ENCODE assay signal across 24 mouse cellular contexts in the genomic region with DNA sequence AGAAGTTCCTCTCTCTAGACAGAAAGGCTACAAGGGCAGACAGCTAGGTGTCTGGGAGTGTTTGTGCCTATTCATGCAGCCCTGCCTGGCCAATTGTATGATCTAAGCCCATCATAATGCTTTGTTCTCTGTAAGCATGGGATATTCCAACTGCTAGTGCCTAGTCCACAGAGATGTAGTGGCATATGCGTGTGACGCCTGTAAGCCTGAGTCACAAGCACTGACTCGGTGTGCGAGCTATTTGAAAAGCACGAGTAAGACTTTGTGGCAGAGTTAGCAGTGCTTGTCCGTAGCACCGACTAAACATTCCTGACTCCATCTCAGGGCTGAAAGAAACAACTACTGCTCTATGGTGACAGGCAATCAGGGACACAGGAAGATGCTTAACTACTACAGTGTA.
DNase-seq lines count a peak whose midpoint lies in the region; ATAC-seq and TF ChIP-seq lines count a peak whose summit lies in the region.
"Had no signal": no experiment of that assay in that cellular context is flagged by ENCODE, and none has a peak within 500 bp of the region (broad histone marks: within the 10 kb centered on the region; RNA-seq: fewer than 3 reads in every experiment).

No protein-coding gene starts in this region.

- no peaks in the 10 kb centered on the region for H3K9me3 ChIP-seq in lung, postnatal 0 days (ENCODE audit: low read length)
- H3K9me3 ChIP-seq: embryonic facial prominence, embryonic 13.5 days; G1E; kidney, embryonic 15.5 days; limb, embryonic 15.5 days had no signal

- no peak overlapping the region for H3K4me3 ChIP-seq in lung, postnatal 0 days (ENCODE audit: low read depth, low read length)
- H3K4me3 ChIP-seq in olfactory bulb, adult 2 months (ENCODE audit: insufficient read depth, low read depth, low read length), result no peak overlapping the region
- H3K4me3 ChIP-seq: embryonic facial prominence, embryonic 13.5 days; kidney, embryonic 15.5 days; limb, embryonic 15.5 days had no signal

- H3K4me1 ChIP-seq in lung, postnatal 0 days (ENCODE audit: insufficient read depth, low read depth, low read length), result no peaks in the 10 kb centered on the region
- peaks cover 16% of the 10 kb centered on the region for H3K4me1 ChIP-seq in olfactory bulb, adult 2 months (ENCODE audit: control insufficient read depth, insufficient read depth, low read length)
- H3K4me1 ChIP-seq: limb, embryonic 15.5 days had no signal

- no peaks in the 10 kb centered on the region; the same call in 1 of the 2 replicates for H3K36me3 ChIP-seq in lung, postnatal 0 days (ENCODE audit: insufficient read depth, low read length)
- H3K36me3 ChIP-seq: embryonic facial prominence, embryonic 13.5 days; G1E; kidney, embryonic 15.5 days; limb, embryonic 15.5 days had no signal

- ATAC-seq in frontal cortex, adult (ENCODE audit: low TSS enrichment), result peak; percentile 13; the same call in 1 of the 2 replicates
- peak; percentile 38; the same call in 1 of the 2 replicates for ATAC-seq in lung, postnatal 0 days

- TF ChIP-seq EP300 in lung, postnatal 0 days (IDR thresholded peaks at IDR 0.05), result no peak

- H3K27ac ChIP-seq in lung, postnatal 0 days (ENCODE audit: low read length), result no peak overlapping the region
- peak overlapping the region; percentile 42 for H3K27ac ChIP-seq in olfactory bulb, adult 2 months (ENCODE audit: insufficient read depth, low read depth, low read length)
- H3K27ac ChIP-seq: embryonic facial prominence, embryonic 13.5 days; kidney, embryonic 15.5 days; limb, embryonic 15.5 days; liver, embryonic 14.5 days had no signal

- no peak overlapping the region for H3K9ac ChIP-seq in lung, postnatal 0 days (replicated peaks; ENCODE audit: low read depth)
- H3K9ac ChIP-seq: embryonic facial prominence, embryonic 13.5 days; kidney, embryonic 15.5 days; limb, embryonic 15.5 days; liver, embryonic 14.5 days; lung, embryonic 14.5 days had no signal

- DNase-seq in frontal cortex, postnatal 25 days (ENCODE audit: low spot score in 2 of 2), result no peak
- DNase-seq in lung, postnatal 0 days (ENCODE audit: low spot score), result no peak
- no peak for DNase-seq in lung, postnatal 14 days
- peak; percentile 79 for DNase-seq in Muller cell, postnatal 12 days (ENCODE audit: inconsistent ontology term)
- DNase-seq in thymus, postnatal 36 days, result no peak
- DNase-seq: adrenal gland, postnatal 10 days; cerebellum, adult 2 months; cerebellum, postnatal 36 days; embryo, embryonic 11 days; kidney, adult 11 months; kidney, postnatal 36 days; left cerebral cortex, postnatal 4 days; lung, embryonic 14.5 days; retina, postnatal 1 day; thymus, postnatal 4 days had no signal

- no peaks in the 10 kb centered on the region for H3K27me3 ChIP-seq in lung, postnatal 0 days (replicated peaks; ENCODE audit: insufficient read depth, low read length)
- H3K27me3 ChIP-seq: embryonic facial prominence, embryonic 13.5 days; kidney, embryonic 15.5 days; limb, embryonic 15.5 days had no signal

- WGBS in lung, postnatal 0 days, result 88% methylated on average over 7 of the region's 7 CpGs
- 51% methylated on average over 7 of the region's 7 CpGs for WGBS in olfactory bulb, adult 2 months

- TF ChIP-seq CTCF in lung, postnatal 0 days (IDR thresholded peaks at IDR 0.05), result no peak
- no peak for TF ChIP-seq CTCF in olfactory bulb, adult 2 months (IDR thresholded peaks at IDR 0.05; ENCODE audit: insufficient read depth, low read depth, low read length)

- TF ChIP-seq POLR2A in olfactory bulb, adult 2 months (IDR thresholded peaks at IDR 0.05; ENCODE audit: insufficient read depth, low read depth, low read length), result no peak

- no peak overlapping the region for H3K4me2 ChIP-seq in lung, postnatal 0 days (replicated peaks; ENCODE audit: low read depth, low read length)
- H3K4me2 ChIP-seq: embryonic facial prominence, embryonic 13.5 days; heart, embryonic 11.5 days; kidney, embryonic 15.5 days; limb, embryonic 15.5 days; lung, embryonic 14.5 days; midbrain, embryonic 11.5 days had no signal
